Mouse (Mus musculus) kidney, adult 2 months (tissue): Measurements from ENCODE around the gene Matk. TPM values are rescaled to one million over a fixed set of nuclear protein-coding genes. Genes with fewer than 3 reads are reported as not detected.
A peak's percentile ranks its signal among the peaks of the same experiment; 100 is the strongest.
"Not testable (repeated sequence)": the region's sequence is repeated elsewhere in the genome, so short reads cannot be mapped to it uniquely, and the experiment has no call there.

Source experiments
- DNase-seq: peaks from one replicate; pipeline ENCODE4 v3.0.0; 2021
- H3K27ac ChIP-seq: fragments of 200-500 bp; 2 replicates; pipeline ENCODE4 v1.5.1; 2012; ENCODE audit warnings: low read depth, low read length, control low read depth, inconsistent platforms; ENCODE audit not compliant: insufficient read depth
- H3K27me3 ChIP-seq: fragments of 200-500 bp; replicated peaks from 2 replicates; pipeline ENCODE4 v1.6.1; 2012; ENCODE audit warnings: mild to moderate bottlenecking, moderate library complexity, low read length, inconsistent platforms; ENCODE audit not compliant: control insufficient read depth, insufficient read depth
- H3K36me3 ChIP-seq: fragments of 200-500 bp; 2 replicates; pipeline ENCODE4 v1.6.1; 2012; ENCODE audit warnings: mild to moderate bottlenecking, moderate library complexity, low read length, inconsistent platforms; ENCODE audit not compliant: control insufficient read depth, insufficient read depth
- H3K4me1 ChIP-seq: fragments of 200-500 bp; 2 replicates; pipeline ENCODE4 v1.6.1; 2011; ENCODE audit warnings: low read length; ENCODE audit not compliant: control insufficient read depth, insufficient read depth
- H3K4me3 ChIP-seq: fragments of 200-500 bp; 2 replicates; pipeline ENCODE4 v1.5.1; 2011; ENCODE audit warnings: mild to moderate bottlenecking, low read depth, low read length, control low read depth; ENCODE audit not compliant: insufficient read depth
- CTCF ChIP-seq: fragments of 200-500 bp; conservative IDR thresholded peaks from 2 replicates; pipeline ENCODE4 v1.5.1; 2011; ENCODE audit warnings: low read depth, mild to moderate bottlenecking, control low read depth, low read length, moderate library complexity, mixed read lengths; ENCODE audit not compliant: insufficient read depth, insufficient read length
- POLR2A ChIP-seq: fragments of 200-500 bp; IDR thresholded peaks from one replicate; pipeline ENCODE4 v1.6.1; 2011; ENCODE audit warnings: low read depth, low read length, control low read depth
- WGBS: fragments of 180-500 bp; shearing (Covaris S2); methylation state at CpG from one replicate; pipeline ENCODE4 v1.1.7; 2018; 5-methylcytosine and 5-hydroxymethylcytosine counted together
- polyA plus RNA-seq: library from polyadenylated mRNA; depleted of rRNA; stranded (reverse); fragments of >200 nt; gene quantifications from 2 replicates; pipeline ENCODE4 v1.2.3, GENCODE M21; 2012

Matk gene
- polyA plus RNA-seq, 1 experiment = 1.5 TPM

DNA sequence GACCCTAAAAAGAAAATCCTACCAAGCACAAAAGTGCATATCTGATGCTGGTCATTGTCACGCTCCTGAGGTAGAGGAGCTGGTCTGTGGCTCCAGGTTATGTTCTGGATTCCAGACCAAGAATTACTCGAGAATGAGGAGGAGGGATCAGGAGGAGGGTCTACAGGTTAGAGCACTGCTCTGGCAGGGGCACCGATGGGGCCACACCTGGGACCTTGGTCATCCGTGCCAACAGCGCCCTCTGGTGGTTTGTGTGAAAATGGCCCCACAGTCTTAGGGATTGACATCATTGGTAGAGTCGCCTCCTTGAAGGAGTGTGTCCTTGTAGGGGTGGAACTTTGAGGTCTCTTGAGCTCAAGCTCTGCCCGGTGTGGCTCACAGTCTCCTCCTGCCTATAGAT is 34.8 kb upstream of the Matk start:
- 23% methylated on average over 7 of the region's 7 CpGs for WGBS
- H3K27ac ChIP-seq = no peak overlapping the region

DNA sequence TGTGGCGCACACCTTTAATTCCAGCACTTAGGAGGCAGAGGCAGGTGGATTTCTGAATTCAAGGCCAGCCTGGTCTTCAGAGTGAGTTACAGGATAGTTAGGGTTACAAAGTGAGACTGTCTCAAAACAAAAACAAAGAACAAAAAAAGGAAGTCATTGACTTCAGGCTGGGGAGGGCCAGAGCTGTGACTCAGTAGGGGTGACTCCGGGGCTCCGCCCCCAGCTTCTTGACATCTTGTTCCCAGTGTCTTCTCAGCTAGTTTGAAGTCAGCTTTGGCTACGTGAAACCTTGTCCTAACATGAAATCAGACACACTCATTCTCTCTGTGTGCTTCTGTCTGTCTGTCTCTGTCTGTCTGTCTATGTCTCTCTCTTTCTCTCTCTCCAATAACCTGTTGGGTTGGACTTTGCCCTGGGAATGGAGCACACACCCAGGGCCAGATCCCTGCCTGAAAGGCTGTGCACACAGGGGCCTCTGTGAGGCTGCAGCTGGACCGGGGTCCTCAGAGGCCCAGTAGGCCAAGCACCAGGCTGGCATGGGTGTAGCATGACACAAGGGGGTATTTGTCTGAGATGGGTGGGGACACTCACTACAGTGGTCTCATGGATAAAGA is 31.2 kb upstream of the Matk start:
- 0 out of 2 replicates have a peak, but pooled peaks cover 3% of the 10 kb centered on the region for H3K4me1 ChIP-seq
- TF ChIP-seq CTCF (no peak), POLR2A (no peak)
- H3K27ac ChIP-seq = no peak overlapping the region
- WGBS = 83% methylated on average over 5 of the region's 5 CpGs
- no peak for DNase-seq
- no peak overlapping the region for H3K4me3 ChIP-seq
- H3K27me3 ChIP-seq = no peaks in the 10 kb centered on the region
- H3K36me3 ChIP-seq = no peaks in the 10 kb centered on the region

More for the DNA sequence above, 34.8 kb upstream of the Matk start:
- no peak for TF ChIP-seq POLR2A
- peak; percentile 84 for TF ChIP-seq CTCF
- peak; percentile 75 for DNase-seq
- H3K4me3 ChIP-seq = no peak overlapping the region
- H3K27me3 ChIP-seq = no peaks in the 10 kb centered on the region
- H3K4me1 ChIP-seq = 0 out of 2 replicates have a peak, but pooled peaks cover 3% of the 10 kb centered on the region
- H3K36me3 ChIP-seq = no peaks in the 10 kb centered on the region

DNA sequence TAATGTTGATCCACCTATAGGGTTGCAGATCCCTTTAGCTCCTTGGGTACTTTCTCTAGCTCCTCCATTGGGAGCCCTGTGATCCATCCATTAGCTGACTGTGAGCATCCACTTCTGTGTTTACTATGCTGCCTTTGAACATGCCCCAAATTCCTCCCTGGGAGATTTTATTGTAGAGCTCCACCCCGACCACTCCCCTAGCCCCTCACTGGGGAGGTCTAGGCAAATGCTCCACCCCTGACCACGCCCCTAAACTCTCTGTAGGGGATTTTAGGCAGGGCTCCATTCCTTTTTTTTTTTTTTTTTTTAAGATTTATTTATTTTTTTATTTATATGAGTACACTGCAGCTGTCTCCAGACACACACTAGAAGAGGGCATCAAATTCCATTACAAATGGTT is 29.0 kb upstream of the Matk start:
- DNase-seq, H3K4me3 ChIP-seq, H3K27me3 ChIP-seq, H3K4me1 ChIP-seq, H3K27ac ChIP-seq, H3K36me3 ChIP-seq: not testable (repeated sequence)
- WGBS = 50% methylated on average over 2 of the region's 2 CpGs

DNA sequence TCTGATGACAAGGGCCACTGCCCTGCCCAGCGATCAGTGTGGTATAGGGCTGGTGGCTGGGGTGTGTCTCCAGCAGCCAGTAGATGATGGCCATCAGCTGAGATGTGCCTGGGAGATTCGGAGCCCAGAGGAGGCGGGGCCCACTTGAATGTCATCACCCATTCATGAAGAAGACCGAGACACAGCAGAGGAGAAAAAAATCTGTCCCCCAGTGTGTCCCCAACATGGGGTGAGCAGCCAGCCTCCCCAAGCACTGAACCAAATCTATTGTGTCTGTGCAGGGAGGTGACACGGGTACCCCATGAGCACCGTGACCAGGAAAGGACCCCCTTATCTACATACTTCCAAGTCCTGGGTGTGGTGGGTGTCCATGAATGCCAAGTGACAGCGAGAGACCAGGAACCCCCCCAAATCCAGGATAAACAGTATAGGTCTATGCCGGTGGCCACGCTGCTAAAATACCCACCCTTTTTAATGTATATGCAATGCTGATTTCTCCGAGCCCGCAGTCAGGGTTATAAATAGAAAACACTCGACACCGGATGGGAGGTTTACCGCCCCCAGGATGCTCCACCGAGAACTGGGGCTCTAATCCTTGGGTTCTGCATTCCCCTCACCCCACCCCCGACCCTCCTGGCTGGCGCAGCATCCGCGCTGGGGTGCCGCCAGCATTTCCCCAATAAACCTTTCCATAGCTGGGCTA is 22.8 kb upstream of the Matk start:
- Histone ChIP-seq H3K27me3 (no peaks in the 10 kb centered on the region), H3K36me3 (no peaks in the 10 kb centered on the region), H3K4me3 (no peak overlapping the region), H3K27ac (no peak overlapping the region), H3K4me1 (0 out of 2 replicates have a peak, but pooled peaks cover 3% of the 10 kb centered on the region)
- no peak for DNase-seq
- 19% methylated on average over 20 of the region's 20 CpGs for WGBS
- TF ChIP-seq CTCF (no peak), POLR2A (no peak)

DNA sequence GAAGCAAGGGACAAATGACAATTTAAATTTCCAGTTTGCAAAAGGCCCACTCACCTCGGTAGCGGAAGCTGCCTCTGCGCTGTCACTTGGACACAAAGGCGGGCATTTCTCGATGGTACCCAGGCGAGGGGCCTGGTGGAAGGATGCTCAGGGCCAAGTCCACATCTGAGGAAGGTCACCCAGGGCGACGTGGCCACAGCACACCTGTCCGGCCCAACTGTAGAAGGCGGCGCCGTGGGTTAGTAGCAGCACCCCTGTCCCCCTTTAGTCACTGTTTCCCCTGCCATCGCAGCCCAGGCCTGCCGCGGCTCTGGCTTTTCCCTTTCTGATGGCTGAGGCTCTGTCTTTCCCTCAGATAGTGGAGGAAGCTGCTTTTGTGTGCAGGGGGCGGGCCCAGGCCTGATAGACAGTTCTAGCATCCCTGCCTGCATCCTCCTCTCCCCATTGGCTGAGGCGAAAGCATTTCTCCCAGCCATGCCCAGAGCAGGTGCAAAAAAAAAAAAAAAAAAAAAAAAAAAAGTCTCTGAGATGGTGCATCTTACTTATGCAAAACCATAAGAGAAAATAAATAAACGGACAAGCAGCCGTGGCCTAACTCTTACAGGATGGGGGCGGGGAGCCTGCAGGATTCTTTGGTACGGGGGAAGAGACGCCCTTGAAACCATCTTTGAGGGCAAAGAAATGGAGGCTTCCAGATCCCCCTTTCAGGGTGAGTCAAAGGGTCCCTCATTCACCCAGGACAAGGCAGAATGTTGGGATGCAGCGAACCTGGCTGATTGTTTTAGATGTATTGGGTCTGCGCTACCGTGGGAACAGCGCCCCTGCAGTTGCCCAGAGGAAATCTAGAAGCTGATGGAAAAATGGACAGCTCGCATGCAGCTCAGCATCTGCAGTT is 22.1 kb upstream of the Matk start, which contains the start of gene Atcay:
Atcay (minus strand) TSS at position 396 of the 895 bp plus-strand sequence.
- Histone ChIP-seq H3K4me1 (0 out of 2 replicates have a peak, but pooled peaks cover 3% of the 10 kb centered on the region), H3K27me3 (no peaks in the 10 kb centered on the region), H3K27ac (no peak within 1 kb of the TSS), H3K36me3 (no peaks in the 10 kb centered on the region), H3K4me3 (no peak within 1 kb of the TSS)
- no peak for DNase-seq
- WGBS = 9% methylated on average over 27 of the region's 27 CpGs
- TF ChIP-seq POLR2A = no peak
- TF ChIP-seq CTCF = peak; percentile 64

DNA sequence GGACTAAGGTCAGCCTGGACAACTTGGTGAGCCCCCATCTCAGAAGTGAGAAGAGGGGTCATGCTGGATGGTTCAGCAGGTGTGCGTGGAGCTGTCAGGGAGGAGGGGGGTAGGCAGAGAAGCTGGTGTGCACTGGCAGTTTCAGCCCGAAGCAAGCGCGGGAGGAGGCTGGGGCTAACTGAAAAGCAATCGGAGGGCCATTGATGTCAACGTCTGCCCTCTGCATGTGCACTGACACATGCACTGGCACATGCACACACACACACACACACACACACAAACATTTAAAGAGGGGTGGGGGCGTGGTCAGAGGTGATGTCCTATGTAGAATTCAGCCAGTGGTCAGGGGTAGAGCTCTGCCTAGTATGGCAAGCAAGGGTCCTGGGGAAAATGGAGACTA is 21.3 kb upstream of the Matk start:
- H3K27me3 ChIP-seq = no peaks in the 10 kb centered on the region
- TF ChIP-seq POLR2A (no peak), CTCF (no peak)

More for the DNA sequence above, 21.3 kb upstream of the Matk start:
- no peak for DNase-seq
- no peaks in the 10 kb centered on the region for H3K36me3 ChIP-seq
- 0 out of 2 replicates have a peak, but pooled peaks cover 3% of the 10 kb centered on the region for H3K4me1 ChIP-seq
- no peak overlapping the region for H3K4me3 ChIP-seq
- H3K27ac ChIP-seq = no peak overlapping the region
- 38% methylated on average over 7 of the region's 7 CpGs for WGBS
